Mouse (Mus musculus) granulocyte monocyte progenitor cell, adult 5-6 weeks (primary cell): ENCODE results near the gene Lmo3. TPM values are rescaled to one million over a fixed set of nuclear protein-coding genes. Genes with fewer than 3 reads are reported as not detected.

Experiments used
- ATAC-seq: replicated peaks from 2 replicates; pipeline ENCODE4 v1.8.0; 2016; ENCODE audit warnings: mild to moderate bottlenecking, moderate TSS enrichment, inconsistent platforms; ENCODE audit not compliant: poor library complexity, severe bottlenecking
- total RNA-seq, 2 experiments: library from RNA; stranded (forward) in 1 of 2; stranded (reverse) in 1 of 2; fragments of 200-712, 200-1000 nt in 1 of 2; fragments of >200 nt in 1 of 2; fragmentation: Nextera tagmentation in 1 of 2; gene quantifications; 2 replicates each; pipeline ENCODE4 v1.2.3; 2014 to 2017

The Lmo3 gene
- not detected in 2 replicates for total RNA-seq (2014; fragmentation: Nextera tagmentation)
- total RNA-seq (2017): not detected in 2 replicates

GRCm38 (mm10) chr6:138581734-138582505 lies at the start of gene Lmo3:
TSS of gene Lmo3 (minus strand) at chr6:138581968.
- ATAC-seq: no peak

- no peak for ATAC-seq
These were observed 39.0 kb upstream of the Lmo3 start for GRCm38 (mm10) chr6:138620786-138621185.

- ATAC-seq: no peak
These were observed 36.6 kb upstream of the Lmo3 start for GRCm38 (mm10) chr6:138618396-138618795.

- no peak for ATAC-seq
These were observed 15.2 kb upstream of the Lmo3 start for GRCm38 (mm10) chr6:138597016-138597415.

- no peak for ATAC-seq
These were observed 14.4 kb upstream of the Lmo3 start for GRCm38 (mm10) chr6:138595991-138596698.

- no peak for ATAC-seq
These were observed 1.5 kb upstream of the Lmo3 start for GRCm38 (mm10) chr6:138583314-138583713.

GRCm38 (mm10) chr6:138582506-138583000 lies 785 bp upstream of the Lmo3 start:
- ATAC-seq: no peak

GRCm38 (mm10) chr6:138580491-138581076 lies 1.2 kb downstream of the Lmo3 start:
- ATAC-seq: no peak

- no peak for ATAC-seq
These were observed 18.4 kb downstream of the Lmo3 start for GRCm38 (mm10) chr6:138563416-138563815.

GRCm38 (mm10) chr6:138552144-138552543 lies 29.6 kb downstream of the Lmo3 start:
- ATAC-seq: no peak

GRCm38 (mm10) chr6:138534879-138535278 lies 46.9 kb downstream of the Lmo3 start:
- ATAC-seq: no peak

- ATAC-seq: no peak
These were observed 75.1 kb downstream of the Lmo3 start for GRCm38 (mm10) chr6:138506642-138507041.

- no peak for ATAC-seq
These were observed 77.8 kb downstream of the Lmo3 start for GRCm38 (mm10) chr6:138503946-138504345.

- ATAC-seq: no peak
These were observed 98.9 kb downstream of the Lmo3 start for GRCm38 (mm10) chr6:138482834-138483233.

GRCm38 (mm10) chr6:138477611-138478010 lies 104.2 kb downstream of the Lmo3 start:
- peak; percentile 95 for ATAC-seq

- ATAC-seq: no peak
These were observed 112.6 kb downstream of the Lmo3 start for GRCm38 (mm10) chr6:138469204-138469603.

GRCm38 (mm10) chr6:138444515-138445048 lies 137.2 kb downstream of the Lmo3 start:
- no peak for ATAC-seq

- no peak for ATAC-seq
These were observed 144.4 kb downstream of the Lmo3 start for GRCm38 (mm10) chr6:138437351-138437750.

GRCm38 (mm10) chr6:138436813-138437212 lies 145.0 kb downstream of the Lmo3 start:
- ATAC-seq: no peak

- ATAC-seq: no peak
These were observed 154.4 kb downstream of the Lmo3 start for GRCm38 (mm10) chr6:138427394-138427793.

GRCm38 (mm10) chr6:138426894-138427293 lies 154.9 kb downstream of the Lmo3 start:
- no peak for ATAC-seq
